Mouse (Mus musculus) MEL (cell line): ENCODE measurements around the gene Cdc42se2. TPM values are rescaled to one million over a fixed set of nuclear protein-coding genes. Genes with fewer than 3 reads are reported as not detected.
A peak's percentile ranks its signal among the peaks of the same experiment; 100 is the strongest.

Experiments used
- DNase-seq: peaks from one replicate; pipeline ENCODE4 v3.0.0; 2011; ENCODE audit warnings: low read depth, low spot score
- H3K27ac ChIP-seq: 2 replicates; pipeline ENCODE4 v1.5.1; 2012; ENCODE audit warnings: low read depth, mild to moderate bottlenecking, control low read depth, low read length, moderate library complexity; ENCODE audit not compliant: control insufficient read depth
- H3K27me3 ChIP-seq, 2 experiments: fragments of 150-350 bp in 1 of 2; sonication (generic) in 1 of 2; 2 replicates each; pipeline ENCODE4 v1.6.1; 2012; ENCODE audit warnings: low read length in 2 of 2, mild to moderate bottlenecking in 2 of 2, improper control_type of control experiment in 1 of 2, moderate library complexity in 1 of 2; ENCODE audit not compliant: insufficient read depth in 2 of 2, control insufficient read depth in 1 of 2
- H3K36me3 ChIP-seq, 2 experiments: 2 replicates each; pipeline ENCODE4 v1.6.1; 2012 to 2014; ENCODE audit warnings: low read length in 2 of 2, improper control_type of control experiment in 1 of 2, inconsistent platforms in 1 of 2, mild to moderate bottlenecking in 1 of 2; ENCODE audit not compliant: insufficient read depth in 2 of 2, control insufficient read depth in 1 of 2
- H3K4me1 ChIP-seq, 2 experiments: fragments of 150-350 bp in 1 of 2; sonication (generic) in 1 of 2; 2 replicates each; pipeline ENCODE4 v1.6.1; 2012; ENCODE audit warnings: low read length in 2 of 2, improper control_type of control experiment in 1 of 2, mild to moderate bottlenecking in 1 of 2; ENCODE audit not compliant: insufficient read depth in 2 of 2, control insufficient read depth in 1 of 2
- H3K4me3 ChIP-seq, 2 experiments: fragments of 150-350 bp in 1 of 2; sonication (generic) in 1 of 2; 2 replicates each; pipeline ENCODE4 v1.5.1; 2012; ENCODE audit warnings: low read depth in 2 of 2, low read length in 2 of 2, mild to moderate bottlenecking in 2 of 2, moderate library complexity in 2 of 2, control low read depth in 1 of 2, improper control_type of control experiment in 1 of 2; ENCODE audit not compliant: control insufficient read depth in 1 of 2, insufficient read depth in 1 of 2
- H3K79me2 ChIP-seq: 2 replicates; pipeline ENCODE4 v1.6.1; 2012; ENCODE audit warnings: mild to moderate bottlenecking, low read length, moderate library complexity; ENCODE audit not compliant: control insufficient read depth, poor library complexity, insufficient read depth
- H3K9ac ChIP-seq: 2 replicates; pipeline ENCODE4 v1.6.1; 2012; ENCODE audit warnings: low read depth, mild to moderate bottlenecking, control low read depth, low read length, moderate library complexity; ENCODE audit not compliant: control insufficient read depth, poor library complexity, severe bottlenecking
- H3K9me3 ChIP-seq: fragments of 150-350 bp; sonication (generic); replicated peaks from 2 replicates; pipeline ENCODE4 v1.6.1; 2012; ENCODE audit warnings: mild to moderate bottlenecking, low read length, improper control_type of control experiment, moderate library complexity; ENCODE audit not compliant: insufficient read depth
- BHLHE40 ChIP-seq: IDR thresholded peaks from 2 replicates; pipeline ENCODE4 v1.6.1; 2012; ENCODE audit warnings: low read depth, mild to moderate bottlenecking, inconsistent platforms, low read length, improper control_type of control experiment, borderline replicate concordance
- CHD1 ChIP-seq: IDR thresholded peaks from 2 replicates; pipeline ENCODE4 v1.6.1; 2012; ENCODE audit warnings: low read depth, mild to moderate bottlenecking, inconsistent platforms, low read length, improper control_type of control experiment
- CHD2 ChIP-seq: IDR thresholded peaks from 2 replicates; pipeline ENCODE4 v1.6.1; 2011; ENCODE audit warnings: low read length, improper control_type of control experiment
- E2F4 ChIP-seq: IDR thresholded peaks from 2 replicates; pipeline ENCODE4 v1.6.1; 2011; ENCODE audit warnings: low read depth, low read length, improper control_type of control experiment, borderline replicate concordance
- ELF1 ChIP-seq: IDR thresholded peaks from 2 replicates; pipeline ENCODE4 v1.6.1; 2014; ENCODE audit warnings: low read depth, mild to moderate bottlenecking, inconsistent platforms, low read length, improper control_type of control experiment, moderate library complexity
- EP300 ChIP-seq, 2 experiments: IDR thresholded peaks; 2 replicates each; pipeline ENCODE4 v1.6.1; 2011; ENCODE audit warnings: improper control_type of control experiment in 2 of 2, low read length in 2 of 2, low read depth in 1 of 2, mild to moderate bottlenecking in 1 of 2
- ETS1 ChIP-seq: IDR thresholded peaks from 2 replicates; pipeline ENCODE4 v1.6.1; 2012; ENCODE audit warnings: low read depth, mild to moderate bottlenecking, inconsistent platforms, low read length, improper control_type of control experiment, moderate library complexity
- GABPA ChIP-seq: IDR thresholded peaks from 2 replicates; pipeline ENCODE4 v1.6.1; 2012; ENCODE audit warnings: low read depth, mild to moderate bottlenecking, inconsistent platforms, low read length, improper control_type of control experiment, moderate library complexity
- GATA1 ChIP-seq: IDR thresholded peaks from 2 replicates; pipeline ENCODE4 v1.6.1; 2011; ENCODE audit warnings: low read depth, low read length, improper control_type of control experiment
- JUND ChIP-seq: IDR thresholded peaks from 2 replicates; pipeline ENCODE4 v1.6.1; 2011; ENCODE audit warnings: low read depth, mild to moderate bottlenecking, improper control_type of control experiment, low read length
- MAX ChIP-seq: IDR thresholded peaks from 2 replicates; pipeline ENCODE4 v1.6.1; 2011; ENCODE audit warnings: low read length, improper control_type of control experiment
- MEF2A ChIP-seq: IDR thresholded peaks from 2 replicates; pipeline ENCODE4 v1.6.1; 2014; ENCODE audit warnings: low read depth, mild to moderate bottlenecking, inconsistent platforms, low read length, improper control_type of control experiment; ENCODE audit not compliant: poor library complexity, insufficient replicate concordance, severe bottlenecking; ENCODE audit errors: extremely low read depth
- MXI1 ChIP-seq: IDR thresholded peaks from 2 replicates; pipeline ENCODE4 v1.6.1; 2011; ENCODE audit warnings: mild to moderate bottlenecking, low read depth, low read length, improper control_type of control experiment
- MYB ChIP-seq: IDR thresholded peaks from 2 replicates; pipeline ENCODE4 v1.6.1; 2011; ENCODE audit warnings: mild to moderate bottlenecking, low read depth, low read length, improper control_type of control experiment
- POLR2A ChIP-seq, 2 experiments: IDR thresholded peaks; 2 replicates each; pipeline ENCODE4 v1.6.1; 2011 to 2012; ENCODE audit warnings: low read length in 2 of 2, mild to moderate bottlenecking in 2 of 2, control low read depth in 1 of 2, improper control_type of control experiment in 1 of 2, low read depth in 1 of 2, moderate library complexity in 1 of 2; ENCODE audit not compliant: control insufficient read depth in 1 of 2, insufficient read depth in 1 of 2, poor library complexity in 1 of 2
- POLR2AphosphoS2 ChIP-seq: IDR thresholded peaks from 2 replicates; pipeline ENCODE4 v1.6.1; 2011; ENCODE audit warnings: low read length, improper control_type of control experiment
- POLR2AphosphoS5 ChIP-seq: IDR thresholded peaks from 2 replicates; pipeline ENCODE4 v1.6.1; 2012; ENCODE audit warnings: low read depth, borderline replicate concordance, mild to moderate bottlenecking, inconsistent platforms, low read length, moderate library complexity, mixed read lengths
- RAD21 ChIP-seq: IDR thresholded peaks from 2 replicates; pipeline ENCODE4 v1.6.1; 2011; ENCODE audit warnings: mild to moderate bottlenecking, low read depth, low read length, improper control_type of control experiment
- RCOR1 ChIP-seq: IDR thresholded peaks from 2 replicates; pipeline ENCODE4 v1.6.1; 2012; ENCODE audit warnings: low read depth, mild to moderate bottlenecking, inconsistent platforms, low read length, improper control_type of control experiment
- SIN3A ChIP-seq: IDR thresholded peaks from 2 replicates; pipeline ENCODE4 v1.6.1; 2012; ENCODE audit warnings: low read length, improper control_type of control experiment, inconsistent platforms
- SMC3 ChIP-seq: IDR thresholded peaks from 2 replicates; pipeline ENCODE4 v1.6.1; 2011; ENCODE audit warnings: low read depth, low read length, improper control_type of control experiment
- UBTF ChIP-seq: IDR thresholded peaks from 2 replicates; pipeline ENCODE4 v1.6.1; 2012; ENCODE audit warnings: low read depth, mild to moderate bottlenecking, inconsistent platforms, low read length, improper control_type of control experiment, moderate library complexity, borderline replicate concordance; ENCODE audit not compliant: insufficient read depth
- USF2 ChIP-seq, 2 experiments: IDR thresholded peaks; 2 replicates each; pipeline ENCODE4 v1.6.1; 2011 to 2012; ENCODE audit warnings: improper control_type of control experiment in 2 of 2, low read length in 2 of 2, borderline replicate concordance in 1 of 2, inconsistent platforms in 1 of 2, low read depth in 1 of 2, mild to moderate bottlenecking in 1 of 2; ENCODE audit not compliant: insufficient read depth in 1 of 2
- ZC3H11A ChIP-seq: IDR thresholded peaks from 2 replicates; pipeline ENCODE4 v1.6.1; 2012; ENCODE audit warnings: low read depth, mild to moderate bottlenecking, inconsistent platforms, low read length, improper control_type of control experiment
- ZMIZ1 ChIP-seq: IDR thresholded peaks from 2 replicates; pipeline ENCODE4 v1.6.1; 2012; ENCODE audit warnings: low read depth, mild to moderate bottlenecking, inconsistent platforms, low read length, improper control_type of control experiment, moderate library complexity
- ZNF384 ChIP-seq: IDR thresholded peaks from 2 replicates; pipeline ENCODE4 v1.6.1; 2012; ENCODE audit warnings: low read depth, mild to moderate bottlenecking, inconsistent platforms, low read length, improper control_type of control experiment
- polyA plus RNA-seq, 2 experiments: library from polyadenylated mRNA; stranded (reverse) in 1 of 2; unstranded in 1 of 2; fragments of >175 nt in 1 of 2; fragments of >200 nt in 1 of 2; gene quantifications; 2 replicates each; pipeline versions ENCODE4 v1.2.1 to v1.2.4; 2012; ENCODE audit warnings: low replicate concordance in 2 of 2, low read depth in 1 of 2; ENCODE audit not compliant: insufficient read length in 2 of 2, insufficient read depth in 1 of 2, missing spikeins in 1 of 2
- total RNA-seq: library from RNA; depleted of rRNA; stranded (reverse); fragments of 300-350 nt; gene quantifications from 2 replicates; pipeline ENCODE4 v1.2.3, GENCODE M21; 2012

The Cdc42se2 gene
- total and polyA plus RNA-seq, 3 experiments: 30.1 to 47.4 (median 33.4) TPM

DNA sequence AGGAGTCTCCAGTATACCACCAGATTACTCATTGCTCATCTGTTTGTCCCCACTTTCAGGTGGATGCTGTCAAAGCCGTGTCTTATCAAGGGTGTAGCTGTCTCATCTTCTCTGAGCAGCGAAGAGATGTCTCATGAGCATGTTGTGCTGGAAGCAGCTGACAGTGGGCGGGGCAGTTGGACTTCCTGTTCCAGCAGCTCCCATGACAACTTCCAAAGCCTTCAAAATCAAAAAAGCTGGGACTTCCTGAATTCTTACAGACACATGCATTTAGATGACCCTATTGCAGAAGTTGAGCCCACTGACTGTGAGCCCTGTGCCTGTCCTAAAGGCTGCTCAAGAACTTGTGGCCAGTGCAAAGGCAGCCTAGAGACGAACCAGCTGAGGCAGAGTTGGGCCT, 96.3 kb downstream of the Cdc42se2 start:
- H3K79me2 ChIP-seq: no peaks in the 10 kb centered on the region
- no peak overlapping the region for H3K27ac ChIP-seq
- H3K4me3 ChIP-seq: no peak overlapping the region
- peaks cover 0 to 26% of the 10 kb centered on the region in 2 experiments; a peak in 2 of 4 replicates for H3K36me3 ChIP-seq
- no peaks in the 10 kb centered on the region for H3K9me3 ChIP-seq
- H3K9ac ChIP-seq: no peak overlapping the region
- no peaks in the 10 kb centered on the region for H3K27me3 ChIP-seq
- DNase-seq: peak; percentile 74
- TF ChIP-seq SIN3A (peak; percentile 88), ELF1 (0 out of 2 replicates have a peak, but pooled peaks have one; percentile 38), JUND (no peak), POLR2A (IDR thresholded peaks at IDR 0.05; ENCODE audit: control insufficient read depth in 1 of 2, insufficient read depth in 1 of 2, low read depth in 1 of 2, low read length in 2 of 2, poor library complexity in 1 of 2) (no peak), E2F4 (no peak), ZNF384 (no peak), EP300 (IDR thresholded peaks at IDR 0.05; ENCODE audit: low read depth in 1 of 2, low read length in 2 of 2) (no peak), POLR2AphosphoS5 (no peak), MAX (peak; percentile 42), RAD21 (no peak), MYB (no peak), BHLHE40 (no peak), GATA1 (0 out of 2 replicates have a peak, but pooled peaks have one; percentile 10), GABPA (no peak), ETS1 (peak; percentile 65), CHD1 (no peak), RCOR1 (no peak), POLR2AphosphoS2 (no peak), MEF2A (no peak), ZMIZ1 (no peak), CHD2 (no peak), ZC3H11A (no peak), MXI1 (peak; percentile 68), SMC3 (no peak), UBTF (no peak), USF2 (IDR thresholded peaks at IDR 0.05; ENCODE audit: borderline replicate concordance in 1 of 2, insufficient read depth in 1 of 2, low read depth in 1 of 2, low read length in 2 of 2) (no peak)
- 0 out of 4 replicates have a peak, but pooled peaks cover 0 to 3% of the 10 kb centered on the region in 2 experiments for H3K4me1 ChIP-seq
